Mouse (Mus musculus) 3134 (cell line): ENCODE results near the gene Eri2.
"Not testable (repeated sequence)": the region's sequence is repeated elsewhere in the genome, so short reads cannot be mapped to it uniquely, and the experiment has no call there.

Experiments used
- DNase-seq: peaks from one replicate; pipeline ENCODE4 v3.0.0-alpha.2; 2011; ENCODE audit warnings: low spot score; ENCODE audit not compliant: insufficient read length; ENCODE audit errors: extremely low read depth

Eri2 gene

DNA sequence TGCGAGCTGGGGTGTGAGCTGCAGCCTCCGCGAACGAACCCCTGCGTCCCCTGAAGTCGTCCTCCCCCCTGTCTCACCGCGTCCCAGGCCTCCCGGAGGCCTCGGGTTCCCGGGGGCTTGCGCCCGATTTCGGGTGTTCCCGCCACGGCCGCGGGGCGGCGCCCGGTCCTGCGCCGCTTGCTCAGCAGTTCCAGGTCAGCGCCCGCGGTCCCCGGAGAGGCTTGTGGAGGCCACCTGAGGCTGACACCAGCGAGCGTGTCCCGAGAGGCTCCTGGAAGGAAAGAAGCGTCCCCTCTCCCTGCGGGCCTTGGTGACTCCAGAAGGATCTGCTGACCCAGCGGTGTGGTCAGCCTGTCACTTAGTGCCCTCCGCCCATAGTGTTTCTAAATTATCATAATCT is 49.5 kb downstream of the Eri2 start:
- peak; percentile 2 for DNase-seq

DNA sequence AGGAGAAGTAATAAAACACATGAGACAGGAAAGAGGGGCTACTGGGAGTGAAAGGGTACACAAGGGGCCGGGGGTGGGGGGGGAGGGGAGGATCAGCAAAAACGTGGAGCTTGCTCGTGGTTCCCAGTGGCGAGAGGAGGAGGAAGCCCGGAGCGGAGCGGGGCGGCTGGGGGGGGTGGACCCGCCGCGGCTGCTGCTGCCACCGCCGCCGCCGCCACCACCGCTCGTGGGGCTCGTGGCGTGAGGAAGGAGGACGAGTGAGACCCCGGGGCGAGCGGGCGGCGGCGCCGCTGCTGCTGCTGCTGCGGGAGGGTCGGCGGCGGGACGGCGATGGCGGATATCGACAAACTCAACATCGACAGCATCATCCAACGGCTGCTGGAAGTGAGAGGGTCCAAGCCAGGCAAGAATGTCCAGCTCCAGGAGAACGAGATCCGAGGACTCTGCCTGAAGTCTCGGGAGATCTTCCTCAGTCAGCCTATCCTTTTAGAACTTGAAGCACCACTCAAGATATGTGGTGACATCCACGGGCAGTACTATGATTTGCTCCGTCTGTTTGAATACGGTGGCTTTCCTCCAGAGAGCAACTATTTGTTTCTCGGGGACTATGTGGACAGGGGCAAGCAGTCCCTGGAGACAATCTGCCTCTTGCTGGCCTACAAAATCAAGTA is 53.9 kb downstream of the Eri2 start:
- DNase-seq = not testable (repeated sequence)

DNA sequence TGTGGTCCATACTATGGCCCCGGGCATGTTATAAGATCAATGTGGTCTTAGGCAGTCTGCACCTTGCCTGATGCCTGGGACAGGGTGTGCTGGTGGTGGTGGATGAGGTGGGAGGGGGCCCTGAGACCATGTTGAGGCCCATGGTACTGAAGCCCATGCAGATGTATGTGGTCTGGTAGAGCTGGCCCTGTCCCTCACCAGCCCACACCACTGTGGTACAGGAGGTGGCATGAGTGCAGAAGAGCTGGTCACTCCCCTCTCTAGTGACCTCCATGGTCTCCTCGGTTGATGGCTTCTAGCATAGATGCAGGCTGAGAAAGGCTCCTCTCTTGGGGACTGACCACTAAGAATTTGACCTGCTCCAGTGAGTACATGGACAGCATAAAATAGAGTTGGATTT is 55.0 kb downstream of the Eri2 start:
- DNase-seq = no peak

DNA sequence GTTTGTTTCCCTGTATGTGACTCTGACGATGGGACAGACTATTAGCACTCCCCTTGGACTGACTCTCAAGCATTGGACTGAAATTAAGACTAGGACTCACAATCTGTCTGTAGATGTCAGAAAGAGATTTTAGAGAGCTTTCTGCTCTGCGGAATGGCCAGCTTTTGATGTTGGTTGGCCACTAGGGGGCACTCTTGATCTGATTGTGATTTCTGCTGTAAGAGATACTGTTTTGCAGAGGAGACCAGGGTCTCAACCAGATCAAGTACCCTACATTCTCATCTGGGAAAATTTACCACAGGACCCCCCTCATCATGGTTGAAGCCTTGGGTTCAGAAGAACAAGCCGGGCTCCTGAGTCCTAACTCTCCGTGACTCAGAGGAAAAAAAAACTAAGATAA is 62.6 kb downstream of the Eri2 start:
- not testable (repeated sequence) for DNase-seq

DNA sequence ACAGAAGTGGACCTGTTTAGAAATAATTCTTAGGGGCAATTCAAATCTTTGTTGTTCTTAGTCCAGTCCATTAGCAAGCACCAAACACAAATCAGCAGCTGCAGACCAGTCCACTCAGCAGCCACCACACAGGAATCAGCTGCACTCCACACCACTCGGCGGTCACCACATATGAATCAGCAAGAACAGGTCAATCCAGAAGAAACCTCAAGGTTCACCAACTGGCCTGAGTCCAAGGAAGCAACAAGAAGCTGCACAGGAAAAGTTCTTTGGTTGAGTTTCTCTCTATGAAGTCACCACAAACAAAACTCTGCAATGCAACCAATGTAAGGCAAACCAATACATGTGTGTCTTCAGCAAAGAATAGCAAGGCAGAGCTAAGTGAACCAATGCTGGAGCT is 66.2 kb downstream of the Eri2 start:
- peak; percentile 43 for DNase-seq

DNA sequence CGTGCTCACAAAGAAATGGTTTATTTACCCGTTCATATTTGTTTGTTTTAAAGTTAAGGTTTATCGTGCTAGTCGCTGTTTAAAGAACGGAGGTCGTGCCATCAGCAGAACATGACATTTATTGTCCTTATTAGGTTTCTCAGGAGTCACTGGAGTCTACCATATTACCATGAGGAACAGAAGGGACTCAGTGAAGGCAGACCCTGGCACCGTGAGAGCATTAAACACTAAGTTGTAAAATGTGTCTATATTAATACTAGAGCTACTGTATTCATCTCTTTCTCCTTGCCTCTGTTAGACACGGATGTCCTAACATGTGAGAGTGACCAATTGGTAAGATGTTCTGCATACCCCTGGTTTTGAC is 72.9 kb downstream of the Eri2 start:
- DNase-seq = no peak

DNA sequence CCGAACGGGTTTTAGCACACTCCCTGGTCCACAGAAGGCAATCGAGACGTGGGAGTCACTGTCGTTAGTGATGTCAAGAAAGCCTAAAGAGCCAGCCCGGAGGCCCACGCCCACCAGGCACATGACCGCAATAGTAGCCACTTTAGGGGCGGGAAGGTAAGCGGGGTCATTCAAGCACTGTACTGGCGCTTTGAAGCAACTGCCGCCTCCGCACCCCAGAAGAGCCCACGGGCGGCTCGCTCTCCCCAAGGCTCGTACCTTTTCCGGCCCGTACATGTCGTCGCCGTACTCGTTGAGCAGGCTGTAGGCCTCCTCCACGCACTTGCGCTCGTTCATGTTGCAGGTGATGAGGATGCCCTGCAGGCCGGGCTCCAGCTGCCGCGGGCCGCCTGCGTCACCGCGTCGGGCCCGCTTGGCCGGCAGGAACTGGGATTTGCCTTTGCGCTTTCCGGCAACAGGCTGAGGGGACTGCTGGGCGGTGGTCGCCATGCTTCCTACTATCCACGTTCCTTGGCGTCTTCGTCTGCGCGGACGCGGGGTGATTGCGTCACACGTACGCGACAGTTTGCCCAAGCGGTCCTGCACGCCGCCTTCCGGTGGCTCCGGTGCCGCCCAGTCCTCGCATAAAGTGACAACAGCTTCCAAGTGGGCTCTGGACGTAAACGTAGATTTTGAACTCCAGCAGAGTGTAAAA is 73.5 kb downstream of the Eri2 start, which contains the start of gene Thumpd1:
Gene Thumpd1, minus strand, starts transcription at position 546 of the 694 bp plus-strand sequence.
- peak; percentile 92 for DNase-seq
